Mouse (Mus musculus): ENCODE results near the gene Lix1. TPM values are rescaled to one million over a fixed set of nuclear protein-coding genes. Genes with fewer than 3 reads are reported as not detected.
A peak's percentile ranks its signal among the peaks of the same experiment; 100 is the strongest.
"Not testable (repeated sequence)": the region's sequence is repeated elsewhere in the genome, so short reads cannot be mapped to it uniquely, and the experiment has no call there.

The Lix1 gene
- total RNA-seq, 2 experiments from 2014 or later: 77.1 to 81.8 TPM

GRCm38 (mm10) chr17:17414206-17414605, 11.7 kb downstream of the Lix1 start:
- DNase-seq: no peak

- no peak for DNase-seq
Measured at GRCm38 (mm10) chr17:17424609-17425307, 22.3 kb downstream of the Lix1 start.

- no peak for DNase-seq
Measured at GRCm38 (mm10) chr17:17425308-17425813, 22.9 kb downstream of the Lix1 start.

- no peak for DNase-seq
Measured at GRCm38 (mm10) chr17:17425906-17426305, 23.4 kb downstream of the Lix1 start.

- DNase-seq: no peak
Measured at GRCm38 (mm10) chr17:17428888-17429287, 26.4 kb downstream of the Lix1 start.

- DNase-seq: no peak
Measured at GRCm38 (mm10) chr17:17433679-17434078, 31.2 kb downstream of the Lix1 start.

- no peak for DNase-seq
Measured at GRCm38 (mm10) chr17:17438576-17439191, 36.2 kb downstream of the Lix1 start.

- DNase-seq: no peak
Measured at GRCm38 (mm10) chr17:17441876-17442498, 39.5 kb downstream of the Lix1 start.

GRCm38 (mm10) chr17:17444297-17444886, 41.9 kb downstream of the Lix1 start:
- no peak for DNase-seq

GRCm38 (mm10) chr17:17446683-17447082, 44.2 kb downstream of the Lix1 start:
- DNase-seq: no peak

GRCm38 (mm10) chr17:17447821-17448220, 45.3 kb downstream of the Lix1 start:
- DNase-seq: no peak

- DNase-seq: peak; percentile 10
Measured at GRCm38 (mm10) chr17:17448737-17449440, 46.4 kb downstream of the Lix1 start.

- peak in 1 of 2 experiments; percentile 4 for DNase-seq
Measured at GRCm38 (mm10) chr17:17449441-17449770, 46.9 kb downstream of the Lix1 start.

GRCm38 (mm10) chr17:17451102-17451501, 48.6 kb downstream of the Lix1 start:
- DNase-seq: no peak

- no peak for DNase-seq
Measured at GRCm38 (mm10) chr17:17452617-17453016, 50.1 kb downstream of the Lix1 start.

GRCm38 (mm10) chr17:17454573-17454972, 52.1 kb downstream of the Lix1 start:
- no peak for DNase-seq

- DNase-seq: no peak
Measured at GRCm38 (mm10) chr17:17485789-17486188, 83.3 kb downstream of the Lix1 start.

GRCm38 (mm10) chr17:17490820-17491621, 88.5 kb downstream of the Lix1 start:
- no peak for DNase-seq

- DNase-seq: no peak
Measured at GRCm38 (mm10) chr17:17491622-17492001, 89.1 kb downstream of the Lix1 start.

- DNase-seq: no peak
Measured at GRCm38 (mm10) chr17:17492116-17492515, 89.6 kb downstream of the Lix1 start.

GRCm38 (mm10) chr17:17496234-17496633, 93.8 kb downstream of the Lix1 start:
- not testable (repeated sequence) for DNase-seq

GRCm38 (mm10) chr17:17496730-17497129, 94.3 kb downstream of the Lix1 start:
- DNase-seq: no peak

Measured in layer of hippocampus, postnatal 36 days (tissue).